8 mouse cellular contexts compared by ENCODE assay signal in the genomic region with DNA sequence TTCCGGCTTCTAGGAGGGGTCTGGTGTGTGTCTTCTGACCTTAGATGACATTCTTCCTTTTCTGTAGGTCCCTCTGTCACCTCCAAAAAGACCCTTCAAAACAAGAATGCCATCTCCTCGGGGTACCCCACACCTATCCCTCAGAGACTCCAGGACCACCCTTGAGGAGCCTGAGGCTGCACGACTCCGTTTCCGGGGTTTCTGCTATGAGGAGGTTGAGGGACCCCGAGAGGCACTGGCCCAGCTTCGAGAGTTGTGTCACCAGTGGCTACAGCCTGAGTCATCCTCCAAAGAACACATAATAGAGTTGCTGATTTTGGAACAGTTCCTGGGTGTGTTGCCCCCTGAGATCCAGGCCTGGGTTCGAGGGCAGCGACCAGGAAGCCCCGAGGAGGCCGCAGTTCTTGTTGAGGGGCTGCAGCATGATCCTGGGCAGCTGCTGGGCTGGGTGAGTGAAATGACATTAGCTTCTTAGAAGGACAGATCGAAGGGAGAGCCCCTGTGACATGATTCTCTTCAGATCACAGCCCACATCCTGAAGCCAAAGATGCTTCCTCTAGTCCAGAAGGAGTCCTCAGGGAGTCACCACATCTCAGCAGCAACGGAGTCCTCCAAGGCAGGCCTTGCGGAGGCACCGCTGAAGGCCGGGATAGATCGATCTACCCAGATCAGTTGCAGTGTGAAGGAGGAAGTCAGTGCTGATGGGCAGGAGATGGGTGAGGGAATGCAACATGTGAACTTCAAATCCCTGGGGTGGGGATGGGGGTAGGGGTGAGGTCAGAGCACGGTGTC. TPM values are rescaled to one million over a fixed set of nuclear protein-coding genes. Genes with fewer than 3 reads are reported as not detected.
DNase-seq lines count a peak whose midpoint lies in the region; ATAC-seq and TF ChIP-seq lines count a peak whose summit lies in the region.

No protein-coding gene starts in this region.

- peaks cover 11% of the 10 kb centered on the region for H3K36me3 ChIP-seq in kidney, embryonic 15.5 days
- H3K36me3 ChIP-seq in kidney, adult 2 months (ENCODE audit: control insufficient read depth, insufficient read depth, low read length): no peaks in the 10 kb centered on the region
- H3K36me3 ChIP-seq in embryonic facial prominence, embryonic 10.5 days (replicated peaks): peaks cover 22% of the 10 kb centered on the region
- 0 out of 2 replicates have a peak, but pooled peaks cover 6% of the 10 kb centered on the region for H3K36me3 ChIP-seq in hindbrain, embryonic 14.5 days (replicated peaks; ENCODE audit: control insufficient read depth, insufficient read depth)
- no peaks in the 10 kb centered on the region for H3K36me3 ChIP-seq in midbrain, embryonic 15.5 days (replicated peaks)

- no peak for DNase-seq in kidney, adult 2 months
- no peak for DNase-seq in embryonic facial prominence, embryonic 10.5 days (ENCODE audit: low spot score)
- DNase-seq in hindbrain, embryonic 14.5 days (ENCODE audit: low spot score): no peak
- no peak for DNase-seq in urinary bladder, adult 18-20 months (ENCODE audit: low spot score in 2 of 2)
- no peak for DNase-seq in spleen, postnatal 4 days (ENCODE audit: low spot score in 2 of 2)

- WGBS in kidney, embryonic 15.5 days: 79% methylated on average over 18 of the region's 18 CpGs
- WGBS in kidney, adult 2 months: 78% methylated on average over 18 of the region's 18 CpGs
- WGBS in embryonic facial prominence, embryonic 10.5 days: 87% methylated on average over 18 of the region's 18 CpGs
- WGBS in hindbrain, embryonic 14.5 days: 85% methylated on average over 18 of the region's 18 CpGs
- WGBS in midbrain, embryonic 15.5 days: 88% methylated on average over 18 of the region's 18 CpGs

- H3K27ac ChIP-seq in kidney, embryonic 15.5 days: peak overlapping the region; percentile 98; the same call in 1 of the 2 replicates
- H3K27ac ChIP-seq in kidney, adult 2 months (ENCODE audit: insufficient read depth, low read depth, low read length): no peak overlapping the region
- peak overlapping the region; percentile 90 for H3K27ac ChIP-seq in embryonic facial prominence, embryonic 10.5 days (replicated peaks)
- H3K27ac ChIP-seq in hindbrain, embryonic 14.5 days: peak overlapping the region; percentile 92; the same call in 1 of the 2 replicates
- peak overlapping the region; percentile 95 for H3K27ac ChIP-seq in midbrain, embryonic 15.5 days

- H3K9ac ChIP-seq in kidney, embryonic 15.5 days: peak overlapping the region; percentile 68; the same call in 1 of the 2 replicates
- H3K9ac ChIP-seq in hindbrain, embryonic 14.5 days: peak overlapping the region; percentile 70
- H3K9ac ChIP-seq in midbrain, embryonic 15.5 days: peak overlapping the region; percentile 41; the same call in 1 of the 2 replicates

- no peaks in the 10 kb centered on the region for H3K27me3 ChIP-seq in kidney, embryonic 15.5 days
- no peaks in the 10 kb centered on the region for H3K27me3 ChIP-seq in kidney, adult 2 months (replicated peaks; ENCODE audit: control insufficient read depth, insufficient read depth, low read length)
- no peaks in the 10 kb centered on the region for H3K27me3 ChIP-seq in embryonic facial prominence, embryonic 10.5 days (replicated peaks; ENCODE audit: low read depth, poor library complexity, severe bottlenecking)
- H3K27me3 ChIP-seq in hindbrain, embryonic 14.5 days (ENCODE audit: control insufficient read depth, insufficient read depth, low read length): no peaks in the 10 kb centered on the region
- H3K27me3 ChIP-seq in midbrain, embryonic 15.5 days (replicated peaks): no peaks in the 10 kb centered on the region

- H3K4me2 ChIP-seq in kidney, embryonic 15.5 days: peak overlapping the region; percentile 80
- peak overlapping the region; percentile 85 for H3K4me2 ChIP-seq in hindbrain, embryonic 14.5 days (replicated peaks)
- peak overlapping the region; percentile 64 for H3K4me2 ChIP-seq in midbrain, embryonic 15.5 days

- ATAC-seq in kidney, embryonic 15.5 days (replicated peaks; ENCODE audit: low FRiP score): no peak
- no peak for ATAC-seq in hindbrain, embryonic 14.5 days (ENCODE audit: low FRiP score)
- ATAC-seq in midbrain, embryonic 15.5 days (replicated peaks): no peak
- ATAC-seq in megakaryocyte-erythroid progenitor cell, adult 5-6 weeks (replicated peaks; ENCODE audit: low FRiP score, low TSS enrichment, poor library complexity, severe bottlenecking): no peak

- no peak for TF ChIP-seq CTCF in kidney, adult 2 months (conservative IDR thresholded peaks at IDR 0.05; ENCODE audit: insufficient read depth, insufficient read length, low read depth, low read length)

- no peaks in the 10 kb centered on the region for H3K9me3 ChIP-seq in kidney, embryonic 15.5 days (replicated peaks)
- no peaks in the 10 kb centered on the region for H3K9me3 ChIP-seq in embryonic facial prominence, embryonic 10.5 days
- H3K9me3 ChIP-seq in hindbrain, embryonic 14.5 days (ENCODE audit: control insufficient read depth, low read length): no peaks in the 10 kb centered on the region
- no peaks in the 10 kb centered on the region for H3K9me3 ChIP-seq in midbrain, embryonic 15.5 days

- H3K4me1 ChIP-seq in kidney, embryonic 15.5 days: peaks cover 19% of the 10 kb centered on the region
- no peaks in the 10 kb centered on the region for H3K4me1 ChIP-seq in kidney, adult 2 months (ENCODE audit: control insufficient read depth, insufficient read depth, low read length)
- H3K4me1 ChIP-seq in embryonic facial prominence, embryonic 10.5 days: peaks cover 20% of the 10 kb centered on the region
- H3K4me1 ChIP-seq in hindbrain, embryonic 14.5 days (replicated peaks; ENCODE audit: control insufficient read depth, insufficient read depth, low read length): peaks cover 14% of the 10 kb centered on the region
- H3K4me1 ChIP-seq in midbrain, embryonic 15.5 days: peaks cover 18% of the 10 kb centered on the region

- peak overlapping the region; percentile 75 for H3K4me3 ChIP-seq in kidney, embryonic 15.5 days (replicated peaks)
- H3K4me3 ChIP-seq in kidney, adult 2 months (ENCODE audit: insufficient read depth, low read depth, low read length): no peak overlapping the region
- peak overlapping the region; percentile 63 for H3K4me3 ChIP-seq in embryonic facial prominence, embryonic 10.5 days
- H3K4me3 ChIP-seq in hindbrain, embryonic 14.5 days (replicated peaks; ENCODE audit: low read length): no peak overlapping the region; the same call in 1 of the 2 replicates
- peak overlapping the region; percentile 60 for H3K4me3 ChIP-seq in midbrain, embryonic 15.5 days

- no peak for TF ChIP-seq POLR2A in kidney, adult 2 months (IDR thresholded peaks at IDR 0.05; ENCODE audit: low read depth, low read length)

RNA-seq across cellular contexts. Expression of a gene that starts 1.5 kb away (rescaled TPM):
- 11.2 and 13.3 TPM in 2 replicates for polyA plus RNA-seq in kidney, embryonic 15.5 days (2015; fragmentation: Nextera tagmentation; extraction: Ambion mirVana)
- polyA plus RNA-seq in kidney, adult 2 months (2012; rRNA removed): 5.4 and 6.2 TPM in 2 replicates
- polyA plus RNA-seq in embryonic facial prominence, embryonic 10.5 days (2016; fragmentation: Nextera tagmentation; extraction: Ambion mirVana): 15.1 and 15.7 TPM in 2 replicates
- 6.6 and 8.9 TPM in 2 replicates for polyA plus RNA-seq in hindbrain, embryonic 14.5 days (2014; fragmentation: Nextera tagmentation; extraction: Ambion mirVana)
- polyA plus RNA-seq in midbrain, embryonic 15.5 days (2015; fragmentation: Nextera tagmentation; extraction: Ambion mirVana): 14.2 and 16.4 TPM in 2 replicates
- 6.1 and 9.0 TPM in 2 replicates for total RNA-seq in megakaryocyte-erythroid progenitor cell, adult 5-6 weeks (2014; fragmentation: Nextera tagmentation)
- total RNA-seq in megakaryocyte-erythroid progenitor cell, adult 5-6 weeks (2017): 1.6 and 1.9 TPM in 2 replicates

RNA-seq across cellular contexts. Expression of a gene that starts 13.5 kb away (rescaled TPM):
- polyA plus RNA-seq in kidney, embryonic 15.5 days (2015; fragmentation: Nextera tagmentation; extraction: Ambion mirVana): 9.8 and 11.4 TPM in 2 replicates
- polyA plus RNA-seq in kidney, adult 2 months (2012; rRNA removed): 4.8 and 5.9 TPM in 2 replicates
- 11.8 and 12.5 TPM in 2 replicates for polyA plus RNA-seq in embryonic facial prominence, embryonic 10.5 days (2016; fragmentation: Nextera tagmentation; extraction: Ambion mirVana)
- polyA plus RNA-seq in hindbrain, embryonic 14.5 days (2014; fragmentation: Nextera tagmentation; extraction: Ambion mirVana): 12.2 and 13.9 TPM in 2 replicates
- polyA plus RNA-seq in midbrain, embryonic 15.5 days (2015; fragmentation: Nextera tagmentation; extraction: Ambion mirVana): 17.1 and 17.7 TPM in 2 replicates
- 3.7 and 4.3 TPM in 2 replicates for total RNA-seq in megakaryocyte-erythroid progenitor cell, adult 5-6 weeks (2014; fragmentation: Nextera tagmentation)
- 3.1 and 7.7 TPM in 2 replicates for total RNA-seq in megakaryocyte-erythroid progenitor cell, adult 5-6 weeks (2017)

RNA-seq across cellular contexts. Expression of a gene that starts 18.9 kb away (rescaled TPM):
- polyA plus RNA-seq in kidney, embryonic 15.5 days (2015; fragmentation: Nextera tagmentation; extraction: Ambion mirVana): 0.15 and 0.44 TPM in 2 replicates
- polyA plus RNA-seq in kidney, adult 2 months (2012; rRNA removed): 0.56 and 0.69 TPM in 2 replicates
- not detected in 2 replicates for polyA plus RNA-seq in embryonic facial prominence, embryonic 10.5 days (2016; fragmentation: Nextera tagmentation; extraction: Ambion mirVana)
- polyA plus RNA-seq in hindbrain, embryonic 14.5 days (2014; fragmentation: Nextera tagmentation; extraction: Ambion mirVana): 0.14 and 0.29 TPM in 2 replicates
- polyA plus RNA-seq in midbrain, embryonic 15.5 days (2015; fragmentation: Nextera tagmentation; extraction: Ambion mirVana): 0.38 and 0.65 TPM in 2 replicates
- not detected in 2 replicates for total RNA-seq in megakaryocyte-erythroid progenitor cell, adult 5-6 weeks (2014; fragmentation: Nextera tagmentation)
- not detected in 2 replicates for total RNA-seq in megakaryocyte-erythroid progenitor cell, adult 5-6 weeks (2017)

RNA-seq across cellular contexts. Expression of a gene that starts 19.8 kb away (rescaled TPM):
- polyA plus RNA-seq in kidney, embryonic 15.5 days (2015; fragmentation: Nextera tagmentation; extraction: Ambion mirVana): 283 and 298 TPM in 2 replicates
- 186 and 191 TPM in 2 replicates for polyA plus RNA-seq in kidney, adult 2 months (2012; rRNA removed)
- polyA plus RNA-seq in embryonic facial prominence, embryonic 10.5 days (2016; fragmentation: Nextera tagmentation; extraction: Ambion mirVana): 452 and 468 TPM in 2 replicates
- polyA plus RNA-seq in hindbrain, embryonic 14.5 days (2014; fragmentation: Nextera tagmentation; extraction: Ambion mirVana): 268 and 271 TPM in 2 replicates
- polyA plus RNA-seq in midbrain, embryonic 15.5 days (2015; fragmentation: Nextera tagmentation; extraction: Ambion mirVana): 229 and 258 TPM in 2 replicates
- 654 and 831 TPM in 2 replicates for total RNA-seq in megakaryocyte-erythroid progenitor cell, adult 5-6 weeks (2014; fragmentation: Nextera tagmentation)
- 556 and 566 TPM in 2 replicates for total RNA-seq in megakaryocyte-erythroid progenitor cell, adult 5-6 weeks (2017)

RNA-seq across cellular contexts. Expression of a gene that starts 30.7 kb away (rescaled TPM):
- 22.1 and 24.8 TPM in 2 replicates for polyA plus RNA-seq in kidney, embryonic 15.5 days (2015; fragmentation: Nextera tagmentation; extraction: Ambion mirVana)
- polyA plus RNA-seq in kidney, adult 2 months (2012; rRNA removed): 14.1 and 15.0 TPM in 2 replicates
- polyA plus RNA-seq in embryonic facial prominence, embryonic 10.5 days (2016; fragmentation: Nextera tagmentation; extraction: Ambion mirVana): 27.2 and 28.4 TPM in 2 replicates
- 37.9 and 40.8 TPM in 2 replicates for polyA plus RNA-seq in hindbrain, embryonic 14.5 days (2014; fragmentation: Nextera tagmentation; extraction: Ambion mirVana)
- polyA plus RNA-seq in midbrain, embryonic 15.5 days (2015; fragmentation: Nextera tagmentation; extraction: Ambion mirVana): 45.9 and 46.7 TPM in 2 replicates
- 14.0 and 30.8 TPM in 2 replicates for total RNA-seq in megakaryocyte-erythroid progenitor cell, adult 5-6 weeks (2014; fragmentation: Nextera tagmentation)
- total RNA-seq in megakaryocyte-erythroid progenitor cell, adult 5-6 weeks (2017): 5.1 and 9.2 TPM in 2 replicates

Comparison
In these comparisons a context has a peak if more than half of its experiments do, and no peak if none do; other contexts are left out.
1. H3K4me3 ChIP-seq: peak in kidney, embryonic 15.5 days (single experiment), embryonic facial prominence, embryonic 10.5 days (single experiment) and midbrain, embryonic 15.5 days (single experiment); none in kidney, adult 2 months (single experiment) and hindbrain, embryonic 14.5 days (single experiment).
2. Peak in every context shown above with its lines, with median percentiles within 50 percentile points of each other: H3K4me2 ChIP-seq and H3K9ac ChIP-seq.